Mouse (Mus musculus) ovary, postnatal 10 days (tissue): Measurements from ENCODE around the gene Mical2.

Source experiments
- DNase-seq: peaks from one replicate; pipeline ENCODE4 v3.0.0; 2022; ENCODE audit warnings: low spot score

The Mical2 gene

DNA sequence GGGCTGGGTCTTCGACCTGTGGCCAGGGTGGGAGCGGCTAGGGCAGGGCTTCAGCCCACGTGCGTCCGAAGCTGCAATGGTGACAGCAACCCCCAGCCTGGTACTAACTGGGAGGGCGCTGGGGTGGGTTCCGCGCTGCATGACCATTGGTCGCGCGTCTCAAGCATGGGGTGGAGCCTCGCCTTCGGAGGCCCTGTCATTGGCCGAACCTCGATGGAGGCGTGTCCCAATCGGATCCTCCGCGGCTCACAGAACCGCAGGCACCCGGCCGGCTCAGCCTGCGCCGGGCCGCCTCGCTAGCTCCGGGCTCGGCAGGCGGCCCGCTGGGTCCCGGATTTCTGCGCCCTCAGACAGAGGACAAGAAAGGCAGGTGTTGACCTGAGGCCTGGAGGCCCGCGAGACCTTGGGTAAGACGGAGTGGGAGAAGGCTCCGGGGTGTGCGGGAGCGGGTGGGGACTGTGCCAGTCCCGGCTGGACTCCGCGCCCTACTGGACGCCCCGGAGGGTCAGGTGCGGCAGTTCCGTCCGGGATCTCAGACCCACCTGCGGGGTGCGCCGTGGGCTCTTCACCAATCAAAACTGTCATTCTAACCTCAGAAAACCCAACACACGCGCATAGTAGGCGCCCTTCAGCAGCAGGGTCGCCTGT is at the start of gene Mical2:
Mical2 (plus strand) TSS at position 242 of the 648 bp plus-strand sequence.
- DNase-seq: peak; percentile 58

DNA sequence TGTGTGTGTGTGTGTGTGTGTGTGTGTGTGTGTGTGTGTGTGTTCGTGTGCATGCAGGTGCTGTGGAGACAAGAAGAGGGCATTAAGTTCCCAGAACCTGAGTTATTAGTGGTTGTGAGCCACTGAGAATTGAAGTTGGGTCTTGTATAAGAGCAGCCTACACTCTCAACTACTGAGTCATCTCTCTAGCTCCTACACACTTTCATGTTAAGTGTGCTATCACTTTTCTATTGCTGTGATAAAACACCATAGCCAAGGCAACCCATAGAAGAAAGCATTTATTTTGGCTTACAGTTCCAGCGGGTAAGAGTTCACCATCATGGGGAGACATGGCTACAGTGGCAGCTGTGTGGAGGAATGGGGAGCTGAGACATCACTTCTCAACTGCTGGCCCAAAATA is 49.0 kb upstream of the Mical2 start:
- no peak for DNase-seq

DNA sequence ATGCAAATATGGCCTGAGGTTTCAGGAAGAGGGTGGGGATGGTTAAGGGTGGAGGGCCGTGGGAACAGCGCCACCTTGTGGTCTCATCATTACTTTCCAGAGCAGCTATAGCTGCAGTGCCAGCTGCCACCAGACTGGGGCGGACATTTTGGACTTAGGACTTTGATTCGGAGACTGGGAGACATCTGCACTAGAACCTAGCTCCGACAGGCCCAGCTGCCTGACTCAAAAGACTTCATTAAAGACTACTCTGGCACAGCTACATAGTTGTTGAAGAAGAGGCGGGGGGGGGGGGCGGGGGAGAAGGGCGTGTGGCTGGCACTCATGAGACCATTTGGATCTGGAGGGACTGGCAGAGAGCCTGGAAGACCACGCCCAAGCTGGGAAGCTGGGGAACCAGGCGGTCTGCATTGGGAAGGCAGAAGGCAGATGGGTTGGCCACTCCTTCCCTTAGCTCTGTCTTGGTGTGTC is 45.4 kb upstream of the Mical2 start:
- DNase-seq: peak; percentile 70

DNA sequence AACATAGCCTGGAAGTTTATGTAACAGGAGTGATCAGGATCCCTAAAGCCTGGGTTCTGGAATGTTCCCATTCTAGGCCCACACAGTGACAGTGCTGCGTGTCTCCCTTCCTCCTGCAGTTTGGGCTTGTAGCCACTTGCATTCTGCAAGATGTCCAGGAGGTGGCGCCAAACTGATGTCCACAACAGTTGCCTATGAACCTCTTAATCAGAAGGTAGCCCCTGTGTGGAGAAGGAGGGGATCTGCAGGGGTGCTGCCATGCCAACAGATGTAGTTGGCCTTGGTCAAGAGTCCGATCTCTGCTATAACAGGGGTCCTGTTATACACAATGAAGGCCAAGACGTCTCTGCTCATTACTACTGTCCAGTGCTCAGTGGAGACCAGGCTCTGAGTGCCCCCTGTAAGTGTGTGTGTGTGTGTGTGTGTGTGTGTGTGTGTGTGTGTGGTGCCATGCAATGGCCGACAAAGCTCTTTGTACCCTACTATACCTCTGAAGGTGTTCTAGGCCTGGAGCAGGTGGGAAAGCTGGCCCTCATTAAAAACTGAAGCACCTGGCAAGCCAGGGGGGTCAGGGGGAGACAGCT is 42.3 kb upstream of the Mical2 start:
- peak; percentile 89 for DNase-seq

DNA sequence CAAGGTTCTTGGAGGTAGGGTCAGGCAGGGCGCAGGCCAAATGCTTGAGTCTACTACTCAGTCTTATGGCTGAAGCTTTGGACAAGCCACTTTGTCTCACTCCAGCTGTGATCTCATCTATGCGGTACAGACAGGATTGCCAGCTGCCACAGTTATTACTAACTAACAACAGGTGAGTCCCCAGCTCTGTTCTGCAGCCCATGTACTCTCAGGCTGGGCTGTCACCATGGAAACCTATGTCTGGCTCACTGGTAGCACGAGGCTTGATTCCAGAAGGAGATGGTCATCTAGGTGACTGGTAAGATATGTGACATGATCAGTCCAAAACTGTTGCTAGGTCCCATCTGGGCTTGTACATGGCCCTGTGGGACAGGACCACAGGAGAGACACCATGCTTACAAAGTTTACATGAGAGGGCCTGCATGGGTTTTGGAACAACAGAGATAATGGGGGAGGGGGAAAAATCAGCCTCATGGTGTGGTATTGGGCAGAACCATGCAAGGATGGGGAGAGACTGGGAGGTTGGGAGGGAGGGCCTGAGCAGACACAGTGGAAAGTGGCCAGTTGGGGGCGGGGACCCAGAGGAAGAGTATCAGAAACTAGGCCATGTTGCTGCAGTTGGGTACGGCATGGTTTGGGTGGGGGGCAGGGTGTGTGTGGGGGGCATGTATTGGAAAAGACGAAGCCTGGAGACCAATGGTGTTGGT is 41.0 kb upstream of the Mical2 start:
- no peak for DNase-seq

DNA sequence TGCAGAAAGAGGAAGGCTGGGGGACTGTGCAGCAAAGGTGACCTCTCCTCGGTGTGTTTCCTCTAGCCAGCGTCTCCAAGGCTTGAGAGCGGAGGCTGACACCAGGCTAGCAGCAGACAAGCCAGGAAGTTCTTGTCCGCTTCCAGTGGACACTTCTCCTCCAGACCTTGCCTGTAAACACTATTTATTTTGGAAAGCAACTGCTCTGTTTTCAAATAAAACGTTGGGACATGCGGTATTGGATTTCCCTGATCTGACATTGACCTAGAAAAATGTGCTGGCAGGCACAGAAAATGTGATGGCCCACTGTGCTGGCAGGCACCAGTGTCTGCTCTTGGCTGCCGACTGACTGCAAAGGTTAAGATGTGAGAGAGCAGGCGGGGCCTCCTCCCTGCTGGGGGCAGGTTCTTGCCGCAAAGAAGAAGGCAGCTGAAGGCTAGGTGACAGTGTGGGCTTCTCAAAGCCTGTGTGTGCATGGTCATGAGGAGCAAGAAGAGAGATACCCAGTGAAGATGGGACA is 40.4 kb upstream of the Mical2 start:
- no peak for DNase-seq

DNA sequence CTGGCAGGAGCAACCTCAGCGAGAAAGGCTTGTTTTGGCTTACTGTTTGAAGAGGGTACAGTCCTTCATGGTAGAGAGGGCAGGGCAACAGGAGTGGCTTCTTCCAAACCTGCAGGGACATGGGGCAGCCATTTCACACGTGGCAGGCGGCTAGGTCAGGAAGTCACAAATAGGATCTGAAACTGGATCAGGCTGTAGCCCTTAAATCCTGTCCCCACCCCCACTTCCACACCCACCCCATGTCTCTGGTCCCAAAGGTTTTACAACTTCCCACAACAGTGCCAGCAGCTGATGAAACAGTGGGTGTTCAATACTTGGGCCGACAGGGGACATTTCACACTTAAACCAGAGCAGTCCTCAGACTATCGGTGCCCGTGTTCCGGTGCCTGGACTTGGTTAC is 38.8 kb upstream of the Mical2 start:
- DNase-seq: no peak

DNA sequence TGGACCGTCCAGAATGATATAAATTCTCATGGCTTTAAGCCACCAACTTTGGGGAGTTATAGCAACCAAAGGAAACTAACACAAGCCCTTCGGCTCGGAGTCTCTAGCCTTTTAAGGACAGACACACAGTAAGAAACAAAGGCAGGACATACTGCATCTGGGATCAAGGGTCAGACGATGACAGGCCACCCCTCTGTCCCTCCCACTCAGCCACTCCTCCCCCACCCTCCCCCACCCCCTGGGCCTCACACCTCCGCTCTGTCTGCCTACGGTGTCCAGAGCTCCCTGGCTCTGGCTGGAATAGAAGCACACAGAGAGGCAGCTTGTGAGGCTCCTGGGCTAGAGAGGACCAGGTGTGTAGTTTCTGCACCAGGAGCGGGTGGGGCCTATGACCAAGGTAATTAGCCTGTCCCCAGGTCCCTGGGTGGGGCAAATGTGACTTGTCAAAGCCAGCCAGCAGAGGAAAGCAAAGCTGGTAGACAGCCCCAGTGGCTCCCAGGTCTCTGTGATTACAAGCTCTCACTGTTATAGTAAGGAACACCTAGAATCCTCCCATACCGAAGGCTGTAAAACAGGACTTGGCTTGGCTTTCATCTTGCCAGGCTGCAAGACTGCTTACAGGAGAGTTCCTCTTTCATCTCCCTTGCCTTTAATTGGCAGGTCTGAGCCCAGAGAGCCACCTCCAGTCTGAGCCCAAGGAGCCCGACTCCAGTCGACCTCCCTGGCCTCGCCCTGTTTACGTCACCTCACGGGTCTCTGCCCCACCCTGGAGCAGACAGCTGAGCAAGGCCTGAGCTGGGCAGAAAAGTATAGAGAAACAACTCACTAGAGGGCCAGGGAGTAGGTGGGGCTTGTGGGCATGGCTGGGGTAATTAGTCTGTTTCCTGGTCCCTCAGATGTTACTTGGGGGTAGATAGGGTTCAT is 37.9 kb upstream of the Mical2 start:
- no peak for DNase-seq

DNA sequence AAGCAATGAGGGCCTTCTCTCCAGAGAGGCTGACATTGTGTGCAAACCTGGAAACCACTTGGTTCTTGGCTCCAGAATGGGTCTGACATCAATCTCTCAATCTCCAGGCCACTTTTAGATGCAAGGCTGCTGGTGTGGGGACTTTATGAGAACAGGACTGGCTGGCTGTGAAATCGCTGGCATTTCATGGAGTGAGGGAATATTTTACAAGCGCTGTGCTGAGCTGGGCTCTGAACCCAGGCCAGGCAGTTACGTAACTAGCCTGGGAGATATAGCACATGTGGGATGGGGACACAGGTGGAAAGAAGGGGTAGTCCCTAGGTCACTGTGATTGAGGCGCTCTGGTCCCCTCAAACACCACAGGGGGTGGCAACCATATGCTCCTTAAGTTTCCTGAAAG is 33.4 kb upstream of the Mical2 start:
- DNase-seq: no peak

DNA sequence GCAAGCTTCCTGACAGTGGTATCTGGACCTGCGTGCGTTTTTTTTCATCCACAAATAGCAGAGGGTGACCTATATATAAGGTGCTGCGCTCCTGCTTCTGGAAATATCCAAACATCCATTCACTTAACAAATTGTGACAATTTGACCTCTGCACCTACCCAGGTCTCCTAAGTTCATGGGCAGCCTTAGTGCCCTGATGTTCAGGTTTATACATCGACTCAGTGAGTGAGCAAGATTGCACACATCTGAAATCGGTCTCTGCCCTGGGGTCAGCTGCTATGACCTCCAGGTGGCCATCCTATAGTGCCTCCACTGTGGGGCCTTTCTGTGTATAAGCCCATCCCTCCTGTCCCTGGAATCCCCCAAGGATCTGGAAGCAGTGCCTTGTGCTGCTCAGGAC is 32.9 kb upstream of the Mical2 start:
- DNase-seq: no peak

DNA sequence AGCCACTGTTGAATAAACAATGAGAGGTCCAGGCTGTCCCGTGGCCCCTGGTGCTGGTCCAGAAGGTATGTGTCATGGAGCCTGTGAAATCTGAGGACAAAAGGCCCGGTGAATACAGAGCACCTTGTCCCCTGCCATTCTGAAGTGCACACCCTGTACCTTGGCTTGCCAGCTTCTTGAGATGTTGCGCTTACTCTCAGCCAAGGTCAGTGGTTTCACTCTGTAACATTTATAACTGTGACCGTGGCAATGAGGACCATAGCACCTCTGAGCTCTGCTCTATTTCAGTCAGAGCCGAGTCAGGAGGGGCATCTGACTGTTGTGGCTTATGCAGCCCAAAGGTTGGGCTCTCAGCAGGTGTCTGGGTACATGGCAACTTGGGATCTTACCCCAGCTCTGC is 31.4 kb upstream of the Mical2 start:
- DNase-seq: no peak

DNA sequence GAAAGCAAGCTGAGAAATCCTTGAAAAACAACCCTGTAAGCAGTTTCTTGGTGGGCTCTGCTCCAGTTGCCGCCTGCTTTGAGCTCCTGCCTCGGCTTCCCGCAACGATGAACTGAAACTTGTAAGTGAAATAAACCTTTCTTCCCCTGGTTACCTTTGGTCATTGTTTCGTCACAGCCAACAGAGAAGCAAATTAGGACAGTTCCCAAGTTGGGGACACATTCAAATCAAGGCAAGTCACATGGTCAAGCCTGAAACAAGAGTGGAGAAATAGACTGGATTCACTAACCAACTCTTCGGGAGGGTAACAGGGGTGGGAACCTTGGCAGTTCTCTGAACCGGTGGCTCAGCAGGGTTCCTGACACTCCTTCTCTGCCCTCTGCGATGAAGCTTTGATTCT is 28.2 kb upstream of the Mical2 start:
- no peak for DNase-seq

DNA sequence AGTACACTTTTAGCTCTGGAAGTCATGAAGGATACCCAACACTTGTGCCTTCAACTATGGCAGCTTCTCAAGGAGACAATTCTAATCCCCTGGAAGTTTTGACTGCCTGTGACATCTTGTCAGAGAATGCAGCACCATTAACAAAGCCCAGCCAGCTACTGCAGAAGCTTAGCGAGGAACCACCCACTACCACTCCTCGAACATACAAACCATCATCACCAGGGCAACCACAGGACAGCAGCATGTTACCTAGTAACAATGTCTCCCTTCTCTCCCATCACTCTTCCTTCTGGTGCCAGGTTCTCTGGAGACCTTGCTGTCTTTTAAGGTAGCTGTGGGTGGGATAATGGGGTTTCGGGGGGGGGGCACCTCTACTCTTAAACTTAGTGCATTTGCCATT is 26.3 kb upstream of the Mical2 start:
- no peak for DNase-seq

DNA sequence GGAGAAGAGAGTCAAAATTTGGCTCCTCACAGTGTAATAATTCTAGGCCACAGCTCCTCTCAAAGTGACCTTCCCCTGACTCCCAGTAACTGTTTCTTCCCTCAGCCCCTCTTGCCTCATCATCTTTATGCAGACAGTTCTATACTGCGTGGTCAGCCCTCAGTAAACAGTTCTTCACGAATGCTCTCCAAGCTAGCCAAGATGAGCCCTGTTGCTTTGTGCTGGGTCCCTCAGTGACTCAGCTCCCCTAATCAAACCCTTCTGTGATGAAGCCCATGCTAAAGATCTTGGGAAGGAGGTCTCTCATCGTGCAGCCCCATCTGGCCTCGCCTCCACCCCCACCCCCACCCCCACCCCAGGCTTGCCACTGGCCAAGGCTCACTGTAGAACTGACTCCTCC is 24.9 kb upstream of the Mical2 start:
- DNase-seq: no peak

DNA sequence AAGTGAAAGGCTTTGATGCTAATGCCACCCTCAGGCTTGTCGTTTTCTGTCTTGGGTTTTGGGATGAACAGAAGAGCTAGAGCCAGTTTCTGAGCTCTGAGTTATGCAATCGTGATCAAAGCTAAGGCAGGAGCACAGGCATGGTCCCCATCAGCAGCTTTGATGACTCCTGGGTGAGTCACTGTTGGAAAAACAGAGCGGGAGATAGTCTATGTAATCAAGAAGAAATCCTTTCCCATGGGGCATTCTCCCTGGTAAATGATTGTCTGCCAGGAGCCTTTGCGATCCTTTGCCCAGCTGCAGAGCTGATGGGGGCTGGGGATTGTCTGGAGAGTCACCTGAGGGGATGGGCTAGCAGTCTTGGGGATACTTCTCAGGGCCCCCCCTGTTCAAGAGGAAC is 23.5 kb upstream of the Mical2 start:
- no peak for DNase-seq

DNA sequence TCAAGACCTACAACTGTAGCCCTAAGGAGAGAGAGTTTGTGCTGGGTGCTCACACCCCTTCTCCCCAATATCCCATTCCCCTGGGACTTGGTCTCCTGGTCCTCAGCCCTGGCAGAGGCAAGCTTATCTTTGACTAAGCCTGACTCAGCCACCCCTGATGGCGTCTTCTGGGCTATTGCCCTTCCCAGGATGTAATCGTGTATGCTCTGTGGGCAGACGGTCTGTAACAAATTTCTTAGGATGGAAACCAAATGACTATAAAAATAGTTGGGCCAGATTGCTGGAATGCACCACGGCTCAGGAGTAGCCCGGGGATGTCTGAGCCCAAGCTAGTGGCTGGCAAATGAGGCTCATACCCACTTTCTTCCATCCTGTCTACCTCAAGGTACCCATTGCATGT is 22.8 kb upstream of the Mical2 start:
- DNase-seq: no peak

DNA sequence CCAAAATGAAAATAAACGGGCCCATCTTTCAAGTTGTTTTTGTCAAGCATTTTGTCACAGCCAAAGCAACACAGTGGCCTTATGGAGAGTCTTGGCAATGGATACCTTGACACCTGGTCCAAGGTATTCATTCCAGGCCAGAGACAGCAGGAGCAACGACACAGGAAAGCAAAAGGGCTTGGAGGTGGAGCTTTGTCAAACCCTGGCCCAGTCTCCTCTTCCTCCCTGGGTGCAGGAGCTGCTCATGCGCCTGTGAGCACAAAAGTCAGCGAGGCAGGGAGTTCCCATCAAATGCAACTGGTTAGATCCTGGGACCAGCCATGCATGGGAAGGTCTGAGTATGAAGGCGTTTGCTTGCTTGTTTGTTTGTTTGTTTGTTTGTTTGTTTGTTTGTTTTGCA is 21.7 kb upstream of the Mical2 start:
- DNase-seq: no peak

DNA sequence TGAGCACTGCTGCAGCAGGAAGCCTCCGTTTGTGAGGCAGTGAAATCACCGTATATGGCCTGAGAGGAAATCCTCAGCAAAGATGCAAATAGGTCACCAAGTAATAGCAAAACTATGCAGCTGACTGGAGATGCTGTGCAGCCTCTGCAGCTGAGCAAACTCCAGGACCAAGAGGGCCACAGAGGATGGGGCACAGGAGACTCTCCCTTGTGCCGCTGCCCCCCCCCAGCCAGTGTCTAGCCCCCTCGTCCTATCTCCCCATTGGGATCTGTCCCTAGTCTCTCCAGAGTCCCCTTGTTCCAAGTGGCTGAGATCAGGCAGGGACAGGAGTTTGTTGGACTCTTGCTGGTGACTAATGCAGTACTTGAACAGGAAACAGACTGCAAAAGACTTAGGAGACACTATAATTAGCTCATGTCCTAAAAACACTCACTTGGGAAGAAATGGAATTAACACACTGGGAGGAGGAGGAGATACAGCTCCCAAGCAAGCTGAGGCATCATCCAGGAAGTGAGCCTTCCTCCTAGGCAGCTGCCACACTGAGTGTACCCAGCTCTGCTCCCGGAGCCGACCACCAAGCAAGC is 21.2 kb upstream of the Mical2 start:
- no peak for DNase-seq

DNA sequence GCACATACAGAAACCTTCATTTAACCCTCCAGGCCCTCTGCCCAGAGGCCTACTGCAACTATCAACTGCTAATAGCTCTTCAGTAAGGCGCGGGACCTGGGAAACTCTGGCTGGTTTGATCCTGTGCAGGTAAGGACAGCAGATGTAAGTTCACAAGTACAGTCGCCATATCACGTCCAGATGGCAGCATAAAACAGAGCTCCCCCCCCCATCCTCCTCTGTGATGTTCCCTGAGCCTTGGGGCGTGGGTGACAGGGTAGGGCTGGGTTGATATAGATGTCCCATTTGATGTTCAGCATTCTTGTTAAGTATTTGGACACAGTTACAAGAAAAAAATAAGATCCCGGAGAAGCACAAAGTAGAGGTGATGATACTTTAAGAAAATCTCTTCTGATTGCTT is 20.1 kb upstream of the Mical2 start:
- no peak for DNase-seq

DNA sequence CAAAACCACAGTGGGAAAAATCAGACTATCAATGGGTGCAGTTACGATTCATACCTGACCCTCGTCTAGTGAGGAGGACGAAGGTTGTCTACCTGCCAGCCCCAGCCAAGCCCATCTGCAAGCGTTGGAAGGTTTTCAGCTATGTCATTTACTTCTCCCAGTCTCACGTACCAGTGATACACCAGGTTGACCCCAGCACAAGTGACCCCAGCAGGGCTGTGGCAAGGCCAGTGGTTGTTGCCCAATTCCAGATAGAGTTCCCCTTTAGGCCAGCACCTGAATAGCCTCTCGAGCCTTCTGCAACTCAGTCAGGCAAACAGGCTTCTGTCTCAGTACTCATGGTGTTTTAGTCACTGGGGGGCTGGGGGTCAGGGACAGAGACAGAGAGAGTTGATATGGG is 17.9 kb upstream of the Mical2 start:
- DNase-seq: no peak

DNA sequence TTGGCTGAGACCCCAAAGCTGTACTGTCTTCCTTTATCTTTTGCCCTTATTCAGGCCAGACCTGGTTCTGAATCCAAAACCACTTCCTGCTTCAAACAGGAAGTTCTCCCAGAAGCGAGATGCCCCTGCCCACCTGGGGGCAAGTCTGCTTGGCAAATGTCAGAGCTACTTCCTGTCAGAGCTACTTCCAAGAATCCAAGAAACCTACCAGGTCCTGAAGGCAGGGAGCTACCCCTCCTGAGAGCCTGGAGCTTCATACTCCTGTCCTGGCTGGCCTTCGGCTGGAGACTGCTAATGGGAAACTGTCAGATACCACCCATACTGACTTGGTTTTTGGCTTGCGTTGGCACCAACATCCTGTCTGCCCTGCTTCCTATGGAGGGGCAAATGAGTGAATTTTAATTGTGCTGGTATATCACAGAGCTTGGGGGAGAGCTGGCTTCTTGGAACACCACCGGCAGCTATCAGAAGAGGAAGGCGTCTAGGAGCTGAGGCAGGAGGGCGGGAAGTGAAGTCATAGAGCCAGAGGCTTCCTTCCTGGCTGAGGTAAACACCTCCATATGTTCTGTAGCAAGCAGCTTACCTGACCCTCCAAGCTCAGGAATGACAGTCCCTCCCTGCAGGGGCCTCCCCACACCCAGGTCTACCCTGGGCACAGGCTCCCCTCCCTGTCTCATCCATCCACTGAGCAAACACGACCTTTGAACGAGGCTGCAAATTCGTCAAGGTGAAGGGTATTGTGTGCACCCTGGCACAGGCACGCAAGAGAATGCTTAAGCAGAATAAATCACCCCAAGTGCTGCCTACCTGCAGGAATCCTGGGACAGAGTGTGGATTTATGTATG is 17.1 kb upstream of the Mical2 start:
- DNase-seq: no peak
